Mouse (Mus musculus) testis, postnatal 10 days (tissue): ENCODE data around the gene Ngrn.

Experiments used
- DNase-seq: peaks from one replicate; pipeline ENCODE4 v3.0.0; 2021; ENCODE audit warnings: low spot score

Ngrn gene

DNA sequence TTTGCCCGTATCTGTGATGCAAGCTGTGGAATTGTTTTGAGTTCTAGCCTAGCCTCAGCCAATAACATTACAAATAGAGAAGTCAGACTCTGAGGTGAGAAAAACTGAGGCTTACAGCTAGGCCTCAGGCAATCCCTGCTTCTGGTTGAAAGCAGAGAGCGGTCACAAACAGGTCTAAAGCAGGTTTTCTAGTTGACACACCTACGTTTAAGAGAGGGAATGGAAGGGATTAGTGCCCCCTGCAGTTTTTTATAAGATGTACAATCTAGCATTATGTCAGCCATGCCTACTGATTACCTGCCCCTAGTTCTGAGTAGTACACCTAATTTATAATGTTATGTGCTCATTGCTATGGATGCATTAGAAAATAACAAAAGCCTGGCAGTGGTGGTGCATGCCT is 46.8 kb downstream of the Ngrn start:
- DNase-seq, result no peak

DNA sequence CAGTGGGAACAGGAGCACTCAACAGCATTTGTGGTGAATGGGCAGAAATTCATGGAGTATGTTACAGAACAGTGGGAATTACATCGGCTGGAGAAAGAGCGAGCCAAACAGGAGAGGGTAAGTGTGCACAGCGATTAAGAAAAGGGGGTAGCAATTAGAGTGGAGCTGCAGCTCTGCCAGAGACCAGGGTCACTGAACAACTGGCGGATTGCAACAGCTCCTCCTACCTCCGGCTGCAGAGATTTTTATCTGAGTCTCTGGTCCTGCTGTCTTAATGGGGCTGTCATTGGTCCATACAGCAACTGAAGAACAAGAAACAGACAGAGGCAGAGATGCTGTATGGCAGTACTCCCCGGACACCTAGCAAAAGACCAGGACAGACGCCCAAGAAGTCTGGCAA is 49.8 kb downstream of the Ngrn start:
- DNase-seq, result no peak
